Mouse (Mus musculus) MEL (cell line): ENCODE data around the gene Ercc6l2. TPM values are rescaled to one million over a fixed set of nuclear protein-coding genes. Genes with fewer than 3 reads are reported as not detected.

Source experiments
- DNase-seq: peaks from one replicate; pipeline ENCODE4 v3.0.0; 2011; ENCODE audit warnings: low read depth, low spot score
- H3K27ac ChIP-seq: 2 replicates; pipeline ENCODE4 v1.5.1; 2012; ENCODE audit warnings: low read depth, mild to moderate bottlenecking, control low read depth, low read length, moderate library complexity; ENCODE audit not compliant: control insufficient read depth
- H3K27me3 ChIP-seq, 2 experiments: fragments of 150-350 bp in 1 of 2; sonication (generic) in 1 of 2; 2 replicates each; pipeline ENCODE4 v1.6.1; 2012; ENCODE audit warnings: low read length in 2 of 2, mild to moderate bottlenecking in 2 of 2, improper control_type of control experiment in 1 of 2, moderate library complexity in 1 of 2; ENCODE audit not compliant: insufficient read depth in 2 of 2, control insufficient read depth in 1 of 2
- H3K36me3 ChIP-seq, 2 experiments: 2 replicates each; pipeline ENCODE4 v1.6.1; 2012 to 2014; ENCODE audit warnings: low read length in 2 of 2, improper control_type of control experiment in 1 of 2, inconsistent platforms in 1 of 2, mild to moderate bottlenecking in 1 of 2; ENCODE audit not compliant: insufficient read depth in 2 of 2, control insufficient read depth in 1 of 2
- H3K4me1 ChIP-seq, 2 experiments: fragments of 150-350 bp in 1 of 2; sonication (generic) in 1 of 2; 2 replicates each; pipeline ENCODE4 v1.6.1; 2012; ENCODE audit warnings: low read length in 2 of 2, improper control_type of control experiment in 1 of 2, mild to moderate bottlenecking in 1 of 2; ENCODE audit not compliant: insufficient read depth in 2 of 2, control insufficient read depth in 1 of 2
- H3K4me3 ChIP-seq, 2 experiments: fragments of 150-350 bp in 1 of 2; sonication (generic) in 1 of 2; 2 replicates each; pipeline ENCODE4 v1.5.1; 2012; ENCODE audit warnings: low read depth in 2 of 2, low read length in 2 of 2, mild to moderate bottlenecking in 2 of 2, moderate library complexity in 2 of 2, control low read depth in 1 of 2, improper control_type of control experiment in 1 of 2; ENCODE audit not compliant: control insufficient read depth in 1 of 2, insufficient read depth in 1 of 2
- H3K79me2 ChIP-seq: 2 replicates; pipeline ENCODE4 v1.6.1; 2012; ENCODE audit warnings: mild to moderate bottlenecking, low read length, moderate library complexity; ENCODE audit not compliant: control insufficient read depth, poor library complexity, insufficient read depth
- H3K9ac ChIP-seq: 2 replicates; pipeline ENCODE4 v1.6.1; 2012; ENCODE audit warnings: low read depth, mild to moderate bottlenecking, control low read depth, low read length, moderate library complexity; ENCODE audit not compliant: control insufficient read depth, poor library complexity, severe bottlenecking
- H3K9me3 ChIP-seq: fragments of 150-350 bp; sonication (generic); replicated peaks from 2 replicates; pipeline ENCODE4 v1.6.1; 2012; ENCODE audit warnings: mild to moderate bottlenecking, low read length, improper control_type of control experiment, moderate library complexity; ENCODE audit not compliant: insufficient read depth
- CHD1 ChIP-seq: IDR thresholded peaks from 2 replicates; pipeline ENCODE4 v1.6.1; 2012; ENCODE audit warnings: low read depth, mild to moderate bottlenecking, inconsistent platforms, low read length, improper control_type of control experiment
- EP300 ChIP-seq, 2 experiments: IDR thresholded peaks; 2 replicates each; pipeline ENCODE4 v1.6.1; 2011; ENCODE audit warnings: improper control_type of control experiment in 2 of 2, low read length in 2 of 2, low read depth in 1 of 2, mild to moderate bottlenecking in 1 of 2
- ETS1 ChIP-seq: IDR thresholded peaks from 2 replicates; pipeline ENCODE4 v1.6.1; 2012; ENCODE audit warnings: low read depth, mild to moderate bottlenecking, inconsistent platforms, low read length, improper control_type of control experiment, moderate library complexity
- GABPA ChIP-seq: IDR thresholded peaks from 2 replicates; pipeline ENCODE4 v1.6.1; 2012; ENCODE audit warnings: low read depth, mild to moderate bottlenecking, inconsistent platforms, low read length, improper control_type of control experiment, moderate library complexity
- GATA1 ChIP-seq: IDR thresholded peaks from 2 replicates; pipeline ENCODE4 v1.6.1; 2011; ENCODE audit warnings: low read depth, low read length, improper control_type of control experiment
- HCFC1 ChIP-seq: IDR thresholded peaks from 2 replicates; pipeline ENCODE4 v1.6.1; 2012; ENCODE audit warnings: low read depth, mild to moderate bottlenecking, inconsistent platforms, low read length, improper control_type of control experiment, moderate library complexity
- JUND ChIP-seq: IDR thresholded peaks from 2 replicates; pipeline ENCODE4 v1.6.1; 2011; ENCODE audit warnings: low read depth, mild to moderate bottlenecking, improper control_type of control experiment, low read length
- KAT2A ChIP-seq: conservative IDR thresholded peaks from 2 replicates; pipeline ENCODE4 v1.6.1; 2012; ENCODE audit warnings: low read depth, low read length, improper control_type of control experiment, inconsistent platforms
- MAFK ChIP-seq: IDR thresholded peaks from 2 replicates; pipeline ENCODE4 v1.6.1; 2011; ENCODE audit warnings: low read depth, mild to moderate bottlenecking, low read length, improper control_type of control experiment, borderline replicate concordance
- MEF2A ChIP-seq: IDR thresholded peaks from 2 replicates; pipeline ENCODE4 v1.6.1; 2014; ENCODE audit warnings: low read depth, mild to moderate bottlenecking, inconsistent platforms, low read length, improper control_type of control experiment; ENCODE audit not compliant: poor library complexity, insufficient replicate concordance, severe bottlenecking; ENCODE audit errors: extremely low read depth
- NELFE ChIP-seq: IDR thresholded peaks from 2 replicates; pipeline ENCODE4 v1.6.1; 2011; ENCODE audit warnings: low read depth, low read length, improper control_type of control experiment
- NRF1 ChIP-seq: IDR thresholded peaks from 2 replicates; pipeline ENCODE4 v1.6.1; 2014; ENCODE audit warnings: low read depth, mild to moderate bottlenecking, inconsistent platforms, low read length, improper control_type of control experiment, moderate library complexity; ENCODE audit not compliant: poor library complexity, insufficient read depth, severe bottlenecking
- RAD21 ChIP-seq: IDR thresholded peaks from 2 replicates; pipeline ENCODE4 v1.6.1; 2011; ENCODE audit warnings: mild to moderate bottlenecking, low read depth, low read length, improper control_type of control experiment
- RCOR1 ChIP-seq: IDR thresholded peaks from 2 replicates; pipeline ENCODE4 v1.6.1; 2012; ENCODE audit warnings: low read depth, mild to moderate bottlenecking, inconsistent platforms, low read length, improper control_type of control experiment
- SMC3 ChIP-seq: IDR thresholded peaks from 2 replicates; pipeline ENCODE4 v1.6.1; 2011; ENCODE audit warnings: low read depth, low read length, improper control_type of control experiment
- TBP ChIP-seq: IDR thresholded peaks from 2 replicates; pipeline ENCODE4 v1.8.0; 2011; ENCODE audit warnings: low read depth, low read length, improper control_type of control experiment
- USF1 ChIP-seq: IDR thresholded peaks from 2 replicates; pipeline ENCODE4 v1.6.1; 2014; ENCODE audit warnings: low read depth, mild to moderate bottlenecking, inconsistent platforms, low read length, improper control_type of control experiment, moderate library complexity
- ZC3H11A ChIP-seq: IDR thresholded peaks from 2 replicates; pipeline ENCODE4 v1.6.1; 2012; ENCODE audit warnings: low read depth, mild to moderate bottlenecking, inconsistent platforms, low read length, improper control_type of control experiment
- ZKSCAN1 ChIP-seq: IDR thresholded peaks from 2 replicates; pipeline ENCODE4 v1.6.1; 2012; ENCODE audit warnings: low read depth, mild to moderate bottlenecking, inconsistent platforms, low read length, improper control_type of control experiment, moderate library complexity
- polyA plus RNA-seq, 2 experiments: library from polyadenylated mRNA; stranded (reverse) in 1 of 2; unstranded in 1 of 2; fragments of >175 nt in 1 of 2; fragments of >200 nt in 1 of 2; gene quantifications; 2 replicates each; pipeline versions ENCODE4 v1.2.1 to v1.2.4; 2012; ENCODE audit warnings: low replicate concordance in 2 of 2, low read depth in 1 of 2; ENCODE audit not compliant: insufficient read length in 2 of 2, insufficient read depth in 1 of 2, missing spikeins in 1 of 2
- total RNA-seq: library from RNA; depleted of rRNA; stranded (reverse); fragments of 300-350 nt; gene quantifications from 2 replicates; pipeline ENCODE4 v1.2.3, GENCODE M21; 2012

Gene Ercc6l2
- total and polyA plus RNA-seq, 3 experiments: 15.6 to 61.7 (median 19.4) TPM

DNA sequence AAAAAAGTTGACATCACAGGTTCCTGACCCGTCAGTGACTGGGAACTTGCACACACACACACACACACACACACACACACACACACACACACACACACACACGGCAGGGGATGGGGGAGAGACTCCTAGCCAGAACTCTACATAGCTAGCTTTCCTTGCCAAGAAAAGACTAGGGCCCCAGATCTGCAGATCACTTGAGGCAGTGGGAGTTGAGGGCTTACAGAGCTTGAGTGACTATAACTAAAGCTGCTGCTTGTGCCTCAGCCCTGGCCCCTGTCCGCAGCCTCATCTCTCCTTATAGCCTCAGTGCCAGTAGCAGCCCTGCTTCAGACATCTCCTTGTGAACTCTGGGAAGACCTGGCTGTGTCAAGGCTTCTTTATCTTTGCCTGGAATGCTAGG lies 96.6 kb downstream of the Ercc6l2 start:
- no peak overlapping the region for H3K27ac ChIP-seq

DNA sequence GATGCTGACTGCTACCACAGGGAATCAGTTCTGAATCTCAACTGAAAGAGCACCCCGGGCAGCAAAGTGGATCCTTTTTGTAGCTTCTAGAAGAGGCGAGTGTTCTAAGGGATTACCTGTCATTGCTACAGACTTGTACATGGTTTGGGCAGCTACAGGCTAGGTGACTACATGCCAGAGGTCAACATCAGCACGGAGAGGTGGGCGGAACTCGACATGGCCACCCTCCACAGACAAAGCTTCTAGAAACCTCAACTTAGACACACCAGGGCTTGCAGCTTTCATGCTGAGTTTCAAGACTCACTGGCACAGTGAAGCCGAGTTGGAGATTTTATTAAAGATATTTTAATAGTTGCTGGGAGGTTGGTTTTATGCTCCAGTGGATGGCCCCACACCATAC lies 98.1 kb downstream of the Ercc6l2 start:
- no peak overlapping the region for H3K27ac ChIP-seq
- no peaks in the 10 kb centered on the region for H3K27me3 ChIP-seq
- H3K79me2 ChIP-seq: no peaks in the 10 kb centered on the region
- TF ChIP-seq NELFE: no peak
- H3K36me3 ChIP-seq: peaks cover 0 to 22% of the 10 kb centered on the region in 2 experiments; a peak in 2 of 4 replicates
- H3K4me1 ChIP-seq: peaks cover 36 to 41% of the 10 kb centered on the region in 2 experiments
- no peaks in the 10 kb centered on the region for H3K9me3 ChIP-seq
- no peak overlapping the region for H3K9ac ChIP-seq
- DNase-seq: no peak
- H3K4me3 ChIP-seq: no peak overlapping the region

More for the DNA sequence above, 96.6 kb downstream of the Ercc6l2 start:
- Histone ChIP-seq H3K4me3 (no peak overlapping the region), H3K9ac (no peak overlapping the region)
- DNase-seq: no peak
- no peak for TF ChIP-seq MEF2A
- no peak for TF ChIP-seq ZKSCAN1
- TF ChIP-seq GATA1: no peak
- TF ChIP-seq KAT2A: no peak
- TF ChIP-seq MAFK: no peak
- TF ChIP-seq GABPA: no peak
- TF ChIP-seq ETS1: no peak
- TF ChIP-seq USF1: no peak
- no peak for TF ChIP-seq HCFC1
- TF ChIP-seq CHD1: no peak
- no peak for TF ChIP-seq TBP
- no peak for TF ChIP-seq RCOR1
- no peak for TF ChIP-seq ZC3H11A
- TF ChIP-seq JUND: no peak
- TF ChIP-seq RAD21: no peak
- no peak for TF ChIP-seq EP300 (IDR thresholded peaks at IDR 0.05; ENCODE audit: low read depth in 1 of 2, low read length in 2 of 2)
- TF ChIP-seq SMC3: no peak
- no peak for TF ChIP-seq NRF1
- TF ChIP-seq, all 39 proteins: peak for 0
- Histone ChIP-seq H3K9me3 (no peaks in the 10 kb centered on the region), H3K27me3 (no peaks in the 10 kb centered on the region), H3K79me2 (no peaks in the 10 kb centered on the region), H3K4me1 (peaks cover 25 to 34% of the 10 kb centered on the region in 2 experiments), H3K36me3 (peaks cover 0 to 17% of the 10 kb centered on the region in 2 experiments; a peak in 2 of 4 replicates)
